Mouse (Mus musculus) myocyte (in vitro differentiated cells): ENCODE data around the gene Them5. TPM values are rescaled to one million over a fixed set of nuclear protein-coding genes. Genes with fewer than 3 reads are reported as not detected.

ENCODE experiments used
- H3K27me3 ChIP-seq: one replicate; pipeline ENCODE4 v1.6.1; 2011; ENCODE audit not compliant: control insufficient read depth, insufficient read depth, insufficient read length
- H3K36me3 ChIP-seq: one replicate; pipeline ENCODE4 v1.6.1; 2011; ENCODE audit not compliant: control insufficient read depth, insufficient read depth
- H3K4me2 ChIP-seq: one replicate; pipeline ENCODE4 v1.6.1; 2011; ENCODE audit warnings: low read depth, control low read depth
- H3K4me3 ChIP-seq: one replicate; pipeline ENCODE4 v1.5.1; 2011; ENCODE audit warnings: mild to moderate bottlenecking, control low read depth, moderate library complexity
- H3K79me2 ChIP-seq: one replicate; pipeline ENCODE4 v1.6.1; 2011; ENCODE audit not compliant: control insufficient read depth, insufficient read depth
- H3ac ChIP-seq: one replicate; pipeline ENCODE4 v1.6.1; 2011; ENCODE audit not compliant: control insufficient read depth, insufficient read length
- CEBPB ChIP-seq: IDR thresholded peaks from 2 replicates; pipeline ENCODE4 v1.6.1; 2011; ENCODE audit warnings: mild to moderate bottlenecking, moderate library complexity; ENCODE audit not compliant: poor library complexity, insufficient read depth, severe bottlenecking
- E2F4 ChIP-seq: IDR thresholded peaks from one replicate; pipeline ENCODE4 v1.6.1; 2011; ENCODE audit warnings: mild to moderate bottlenecking, control low read depth, moderate library complexity; ENCODE audit not compliant: insufficient read depth
- MAX ChIP-seq: IDR thresholded peaks from one replicate; pipeline ENCODE4 v1.6.1; 2011; ENCODE audit warnings: low read depth, mild to moderate bottlenecking, control low read depth
- MYOD1 ChIP-seq, 3 experiments: IDR thresholded peaks; one replicate each; pipeline ENCODE4 v1.6.1; 2011; ENCODE audit warnings: control low read depth in 2 of 3, low read depth in 2 of 3, mild to moderate bottlenecking in 2 of 3, moderate library complexity in 1 of 3; ENCODE audit not compliant: insufficient read length in 2 of 3, control insufficient read depth in 1 of 3
- MYOG ChIP-seq, 3 experiments: IDR thresholded peaks; one replicate each; pipeline ENCODE4 v1.6.1; 2011; ENCODE audit warnings: control low read depth in 2 of 3, low read depth in 2 of 3, mild to moderate bottlenecking in 2 of 3; ENCODE audit not compliant: insufficient read length in 2 of 3, control insufficient read depth in 1 of 3, insufficient read depth in 1 of 3
- POLR2A ChIP-seq: IDR thresholded peaks from one replicate; pipeline ENCODE4 v1.6.1; 2011; ENCODE audit warnings: low read depth, mild to moderate bottlenecking, control low read depth, moderate library complexity; ENCODE audit not compliant: insufficient read length
- POLR2AphosphoS2 ChIP-seq: IDR thresholded peaks from one replicate; pipeline ENCODE4 v1.6.1; 2011; ENCODE audit warnings: low read depth, control low read depth; ENCODE audit not compliant: insufficient read length
- REST ChIP-seq: IDR thresholded peaks from one replicate; pipeline ENCODE4 v1.6.1; 2011; ENCODE audit warnings: mild to moderate bottlenecking, control low read depth, moderate library complexity; ENCODE audit not compliant: insufficient read depth, insufficient read length
- SRF ChIP-seq: IDR thresholded peaks from one replicate; pipeline ENCODE4 v1.6.1; 2011; ENCODE audit warnings: low read depth; ENCODE audit not compliant: control insufficient read depth, insufficient read length
- TCF12 ChIP-seq: IDR thresholded peaks from one replicate; pipeline ENCODE4 v1.6.1; 2011; ENCODE audit warnings: mild to moderate bottlenecking, control low read depth; ENCODE audit not compliant: poor library complexity, insufficient read depth, severe bottlenecking
- TCF3 ChIP-seq: IDR thresholded peaks from one replicate; pipeline ENCODE4 v1.6.1; 2011; ENCODE audit warnings: low read depth, control low read depth; ENCODE audit not compliant: insufficient read length
- USF1 ChIP-seq: IDR thresholded peaks from one replicate; pipeline ENCODE4 v1.6.1; 2011; ENCODE audit warnings: low read depth, mild to moderate bottlenecking, control low read depth, moderate library complexity
- polyA plus RNA-seq: library from polyadenylated mRNA; unstranded; fragments of >200 nt; fragmentation: generic; extraction: Trizol; gene quantifications from one replicate; pipeline ENCODE4 v1.2.1, GENCODE M21; 2012; ENCODE audit warnings: missing spikeins

Gene Them5
- polyA plus RNA-seq, 1 experiment, result not detected

GRCm38 (mm10) chr3:94375861-94376260 lies 34.0 kb downstream of the Them5 start:
- TF ChIP-seq POLR2A, result no peak
- no peak for TF ChIP-seq E2F4
- no peak for TF ChIP-seq USF1
- no peak for TF ChIP-seq REST
- TF ChIP-seq POLR2AphosphoS2, result no peak
- TF ChIP-seq CEBPB, result no peak
- TF ChIP-seq MAX, result no peak
- TF ChIP-seq SRF, result no peak
- TF ChIP-seq TCF12, result no peak
- TF ChIP-seq TCF3, result no peak
- TF ChIP-seq MYOG (IDR thresholded peaks at IDR 0.05; ENCODE audit: control insufficient read depth in 1 of 3, insufficient read depth in 1 of 3, insufficient read length in 2 of 3, low read depth in 2 of 3), result no peak
- TF ChIP-seq MYOD1 (IDR thresholded peaks at IDR 0.05; ENCODE audit: control insufficient read depth in 1 of 3, insufficient read length in 2 of 3, low read depth in 2 of 3), result no peak
- Histone ChIP-seq H3K36me3 (no peaks in the 10 kb centered on the region), H3ac (no peak overlapping the region), H3K27me3 (no peaks in the 10 kb centered on the region), H3K4me3 (no peak overlapping the region), H3K79me2 (no peaks in the 10 kb centered on the region), H3K4me2 (no peak overlapping the region)

DNA sequence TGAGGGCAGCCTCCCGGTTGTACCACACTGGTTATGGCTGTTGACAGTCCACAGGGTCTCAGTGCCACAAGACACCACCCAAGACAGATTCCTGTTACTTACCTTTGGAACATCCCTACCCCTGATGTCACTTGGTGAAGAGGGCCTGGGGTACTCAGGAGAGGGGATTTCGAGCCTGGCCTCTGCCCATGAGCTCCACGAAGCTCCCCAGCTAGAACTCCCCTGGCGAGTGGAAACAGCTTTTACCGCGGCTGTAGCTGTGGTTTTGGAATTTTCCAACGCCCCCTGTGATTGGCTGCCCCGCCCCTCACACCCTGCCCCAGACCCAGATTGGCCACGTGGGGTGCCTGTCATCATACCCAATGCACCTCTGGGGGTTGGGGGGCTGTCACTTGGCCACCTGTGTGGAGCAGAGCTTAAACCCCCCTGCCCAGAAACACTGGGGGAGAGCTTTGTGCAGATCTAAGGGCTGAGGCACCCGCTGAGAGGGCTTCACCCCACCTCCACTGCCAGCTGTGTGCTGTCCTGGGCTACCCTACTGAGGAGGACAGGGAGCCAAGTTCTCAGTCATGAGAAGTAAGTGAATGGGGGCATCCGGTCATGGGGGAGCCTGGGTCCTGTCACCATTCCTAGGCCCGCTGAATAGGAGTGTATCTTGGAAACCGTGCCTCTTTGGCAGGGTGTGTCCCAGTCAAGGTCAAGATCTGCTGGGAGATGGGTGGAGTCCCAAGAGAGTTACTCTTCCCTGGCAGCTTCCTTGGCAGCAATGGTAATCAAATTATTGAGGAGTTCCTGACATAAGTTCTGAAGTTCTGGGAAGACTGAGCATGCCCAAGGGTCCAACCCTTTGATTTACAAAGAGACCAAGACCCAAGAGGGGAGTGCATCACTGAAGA lies 35.4 kb downstream of the Them5 start:
- TF ChIP-seq E2F4 (no peak), MYOD1 (IDR thresholded peaks at IDR 0.05; ENCODE audit: control insufficient read depth in 1 of 3, insufficient read length in 2 of 3, low read depth in 2 of 3) (no peak), TCF12 (no peak), MYOG (IDR thresholded peaks at IDR 0.05; ENCODE audit: control insufficient read depth in 1 of 3, insufficient read depth in 1 of 3, insufficient read length in 2 of 3, low read depth in 2 of 3) (no peak), SRF (no peak), CEBPB (no peak), POLR2A (no peak), POLR2AphosphoS2 (no peak), REST (no peak), TCF3 (no peak), MAX (no peak), USF1 (no peak)
- no peak overlapping the region for H3K4me2 ChIP-seq
- no peak overlapping the region for H3K4me3 ChIP-seq

GRCm38 (mm10) chr3:94379831-94380510 lies 38.1 kb downstream of the Them5 start:
- Histone ChIP-seq H3K27me3 (no peaks in the 10 kb centered on the region), H3K36me3 (no peaks in the 10 kb centered on the region), H3K4me3 (no peak overlapping the region), H3K4me2 (no peak overlapping the region), H3ac (no peak overlapping the region), H3K79me2 (no peaks in the 10 kb centered on the region)
- TF ChIP-seq CEBPB, result no peak
- TF ChIP-seq TCF12, result no peak
- no peak for TF ChIP-seq E2F4
- TF ChIP-seq SRF, result no peak
- no peak for TF ChIP-seq USF1
- no peak for TF ChIP-seq MYOD1 (IDR thresholded peaks at IDR 0.05; ENCODE audit: control insufficient read depth in 1 of 3, insufficient read length in 2 of 3, low read depth in 2 of 3)
- no peak for TF ChIP-seq TCF3
- no peak for TF ChIP-seq POLR2A
- no peak for TF ChIP-seq MAX
- no peak for TF ChIP-seq REST

More for the DNA sequence above, 35.4 kb downstream of the Them5 start:
- H3K27me3 ChIP-seq, result no peaks in the 10 kb centered on the region
- H3K36me3 ChIP-seq, result no peaks in the 10 kb centered on the region
- no peak overlapping the region for H3ac ChIP-seq
- no peaks in the 10 kb centered on the region for H3K79me2 ChIP-seq

DNA sequence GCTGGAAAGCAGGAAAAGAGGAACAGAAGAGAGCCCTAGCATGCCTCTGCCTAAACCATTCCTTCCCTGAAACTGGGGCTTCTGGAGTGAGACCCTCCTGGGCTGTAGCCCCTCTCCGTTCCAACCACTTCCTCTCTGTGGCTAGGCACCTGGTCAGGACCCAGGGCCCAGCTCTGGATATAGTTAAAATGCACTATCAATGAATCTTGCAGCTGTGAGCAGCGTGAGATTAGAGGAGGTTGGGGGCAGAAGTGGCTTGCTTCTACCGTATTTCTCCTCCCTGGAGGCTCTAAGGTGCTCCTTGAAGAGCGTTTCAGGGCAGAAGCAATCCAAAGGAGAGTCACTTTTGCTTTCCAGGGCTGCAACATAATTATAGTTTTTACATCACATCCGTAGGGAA lies 40.4 kb downstream of the Them5 start:
- TF ChIP-seq REST (no peak), MYOD1 (IDR thresholded peaks at IDR 0.05; ENCODE audit: control insufficient read depth in 1 of 3, insufficient read length in 2 of 3, low read depth in 2 of 3) (no peak), TCF3 (no peak), MAX (no peak), SRF (no peak), E2F4 (no peak), USF1 (no peak), CEBPB (no peak), TCF12 (no peak), POLR2A (no peak), MYOG (IDR thresholded peaks at IDR 0.05; ENCODE audit: control insufficient read depth in 1 of 3, insufficient read depth in 1 of 3, insufficient read length in 2 of 3, low read depth in 2 of 3) (no peak), POLR2AphosphoS2 (no peak)
- H3K4me2 ChIP-seq, result no peak overlapping the region
- H3K4me3 ChIP-seq, result no peak overlapping the region
- no peak overlapping the region for H3ac ChIP-seq
- H3K79me2 ChIP-seq, result no peaks in the 10 kb centered on the region
- H3K27me3 ChIP-seq, result peaks cover 3% of the 10 kb centered on the region
- H3K36me3 ChIP-seq, result no peaks in the 10 kb centered on the region
